Mouse (Mus musculus) common myeloid progenitor, adult 5-6 weeks (primary cell): Measurements from ENCODE around the gene Myof. TPM values are rescaled to one million over a fixed set of nuclear protein-coding genes. Genes with fewer than 3 reads are reported as not detected.

ENCODE experiments used
- ATAC-seq: replicated peaks from 2 replicates; pipeline ENCODE4 v1.8.0; 2016; ENCODE audit warnings: low read depth, mild to moderate bottlenecking, moderate TSS enrichment, inconsistent platforms; ENCODE audit not compliant: poor library complexity, severe bottlenecking
- total RNA-seq: library from RNA; stranded (forward); fragments of 200-1000, 187-1606 nt; gene quantifications from 2 replicates; pipeline ENCODE4 v1.2.3, GENCODE M21; 2017

The Myof gene
- total RNA-seq, 1 experiment from 2014 or later, result 4.0 TPM

GRCm38 (mm10) chr19:37891006-37891405 is 152.4 kb downstream of the Myof start:
- ATAC-seq, result no peak

- peak; percentile 65 for ATAC-seq
Observed at GRCm38 (mm10) chr19:37886355-37887120, 156.8 kb downstream of the Myof start.

- no peak for ATAC-seq
Observed at GRCm38 (mm10) chr19:37881431-37882081, 161.8 kb downstream of the Myof start.

- ATAC-seq, result no peak
Observed at GRCm38 (mm10) chr19:37877511-37878167, 165.7 kb downstream of the Myof start.

GRCm38 (mm10) chr19:37876605-37877245 is 166.7 kb downstream of the Myof start:
- ATAC-seq, result peak; percentile 80

- no peak for ATAC-seq
Observed at GRCm38 (mm10) chr19:37873499-37873898, 169.9 kb downstream of the Myof start.

- no peak for ATAC-seq
Observed at GRCm38 (mm10) chr19:37867592-37867991, 175.8 kb downstream of the Myof start.

- ATAC-seq, result no peak
Observed at GRCm38 (mm10) chr19:37866994-37867393, 176.4 kb downstream of the Myof start.

GRCm38 (mm10) chr19:37861171-37861570 is 182.2 kb downstream of the Myof start:
- ATAC-seq, result no peak

- ATAC-seq, result no peak
Observed at GRCm38 (mm10) chr19:37860267-37860666, 183.1 kb downstream of the Myof start.

GRCm38 (mm10) chr19:37858406-37859081 is 184.8 kb downstream of the Myof start:
- no peak for ATAC-seq

- no peak for ATAC-seq
Observed at GRCm38 (mm10) chr19:37852056-37852455, 191.3 kb downstream of the Myof start.

GRCm38 (mm10) chr19:37851590-37852038 is 191.8 kb downstream of the Myof start:
- no peak for ATAC-seq

Other genes with a start within 250 kb of the Myof start
- gene Cep55, start 11.4 kb upstream of the Myof start, total RNA-seq, result 42.0 and 48.3 TPM in 2 replicates
- 0.23 and 1.2 TPM in 2 replicates for gene Ffar4, start 53.5 kb upstream of the Myof start, total RNA-seq
- gene Rbp4, start 81.7 kb upstream of the Myof start, total RNA-seq, result not detected in 2 replicates
- not detected in 2 replicates for gene Pde6c, start 89.2 kb upstream of the Myof start, total RNA-seq
- gene Fra10ac1, start 180.6 kb upstream of the Myof start, total RNA-seq, result 45.1 and 46.3 TPM in 2 replicates
- gene Lgi1, start 221.0 kb upstream of the Myof start, total RNA-seq, result not detected in 2 replicates